Mouse (Mus musculus): Measurements from ENCODE around the gene Fam110a. TPM values are rescaled to one million over a fixed set of nuclear protein-coding genes. Genes with fewer than 3 reads are reported as not detected.

Gene Fam110a
- polyA plus RNA-seq, 1 experiment, result 9.7 TPM

DNA sequence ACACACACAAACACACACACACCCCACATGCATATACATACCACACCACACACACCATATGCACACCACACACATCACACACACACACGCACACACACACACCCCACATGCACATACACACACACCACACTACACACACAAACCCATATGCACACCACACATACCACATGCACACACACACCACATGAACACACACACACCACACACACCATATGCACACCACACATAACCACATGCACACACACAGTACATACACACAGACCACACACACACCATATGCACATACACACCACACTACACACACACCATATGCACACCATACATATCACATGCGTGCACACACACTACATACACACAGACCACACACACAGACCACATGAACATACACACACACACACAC, 32.4 kb downstream of the Fam110a start:
- Histone ChIP-seq H3K4me3 (ENCODE audit: insufficient read depth, low read length) (no peak overlapping the region), H3K4me1 (ENCODE audit: control insufficient read depth, insufficient read depth, low read length) (no peaks in the 10 kb centered on the region)
- TF ChIP-seq CTCF (IDR thresholded peaks at IDR 0.05; ENCODE audit: borderline replicate concordance, insufficient read depth, low read length) (no peak), POLR2A (IDR thresholded peaks at IDR 0.05; ENCODE audit: low read depth, low read length) (no peak)

DNA sequence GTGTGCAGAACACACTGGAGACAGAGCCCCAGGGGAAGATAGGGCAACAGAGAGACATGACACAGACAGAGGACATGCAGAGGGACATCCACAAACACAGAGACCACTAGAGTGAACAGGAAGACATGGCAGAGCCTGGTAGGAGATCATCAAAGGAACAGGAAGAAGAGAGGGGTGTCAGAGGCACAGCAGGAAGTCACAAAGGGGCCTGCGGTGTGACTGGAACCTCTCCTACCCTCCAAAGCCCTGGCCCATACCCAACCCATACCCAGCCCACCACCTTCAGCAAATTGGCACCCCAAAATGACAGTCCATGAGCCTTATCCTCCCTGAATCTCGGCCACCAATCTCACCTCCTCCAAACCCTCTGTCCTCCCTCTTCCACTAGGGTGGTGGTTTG, 35.9 kb downstream of the Fam110a start:
- TF ChIP-seq CTCF (IDR thresholded peaks at IDR 0.05; ENCODE audit: borderline replicate concordance, insufficient read depth, low read length) (no peak), POLR2A (IDR thresholded peaks at IDR 0.05; ENCODE audit: low read depth, low read length) (no peak)
- H3K4me1 ChIP-seq (ENCODE audit: control insufficient read depth, insufficient read depth, low read length), result no peaks in the 10 kb centered on the region
- H3K27ac ChIP-seq (ENCODE audit: insufficient read depth, low read length), result no peak overlapping the region
- H3K4me3 ChIP-seq (ENCODE audit: insufficient read depth, low read length), result no peak overlapping the region

More for the DNA sequence above, 32.4 kb downstream of the Fam110a start:
- H3K27ac ChIP-seq (ENCODE audit: insufficient read depth, low read length), result no peak overlapping the region

DNA sequence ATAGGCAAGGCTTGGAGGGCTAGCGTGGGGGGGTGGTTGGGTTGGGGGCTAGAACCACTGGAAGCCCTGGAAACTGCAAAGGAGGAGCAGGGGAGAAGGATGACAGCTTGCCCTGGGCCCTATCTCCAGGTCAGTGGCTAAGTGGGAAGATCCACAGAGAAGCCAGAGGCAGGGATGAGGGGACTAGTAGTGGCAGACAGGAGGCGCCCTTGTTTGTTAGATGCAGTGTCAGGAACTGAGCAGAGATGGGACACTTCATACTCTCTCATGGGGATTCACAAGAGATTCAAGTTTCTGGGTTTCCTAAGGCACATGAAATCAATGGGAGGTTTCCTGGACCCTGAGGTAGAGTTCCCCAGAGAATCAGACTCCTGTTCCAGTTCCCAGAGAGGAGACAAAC, 38.8 kb downstream of the Fam110a start:
- no peak for TF ChIP-seq POLR2A (IDR thresholded peaks at IDR 0.05; ENCODE audit: low read depth, low read length)
- TF ChIP-seq CTCF (IDR thresholded peaks at IDR 0.05; ENCODE audit: borderline replicate concordance, insufficient read depth, low read length), result peak; percentile 26; the same call in 1 of the 2 replicates
- Histone ChIP-seq H3K4me1 (ENCODE audit: control insufficient read depth, insufficient read depth, low read length) (no peaks in the 10 kb centered on the region), H3K27ac (ENCODE audit: insufficient read depth, low read length) (no peak overlapping the region), H3K4me3 (ENCODE audit: insufficient read depth, low read length) (no peak overlapping the region)

DNA sequence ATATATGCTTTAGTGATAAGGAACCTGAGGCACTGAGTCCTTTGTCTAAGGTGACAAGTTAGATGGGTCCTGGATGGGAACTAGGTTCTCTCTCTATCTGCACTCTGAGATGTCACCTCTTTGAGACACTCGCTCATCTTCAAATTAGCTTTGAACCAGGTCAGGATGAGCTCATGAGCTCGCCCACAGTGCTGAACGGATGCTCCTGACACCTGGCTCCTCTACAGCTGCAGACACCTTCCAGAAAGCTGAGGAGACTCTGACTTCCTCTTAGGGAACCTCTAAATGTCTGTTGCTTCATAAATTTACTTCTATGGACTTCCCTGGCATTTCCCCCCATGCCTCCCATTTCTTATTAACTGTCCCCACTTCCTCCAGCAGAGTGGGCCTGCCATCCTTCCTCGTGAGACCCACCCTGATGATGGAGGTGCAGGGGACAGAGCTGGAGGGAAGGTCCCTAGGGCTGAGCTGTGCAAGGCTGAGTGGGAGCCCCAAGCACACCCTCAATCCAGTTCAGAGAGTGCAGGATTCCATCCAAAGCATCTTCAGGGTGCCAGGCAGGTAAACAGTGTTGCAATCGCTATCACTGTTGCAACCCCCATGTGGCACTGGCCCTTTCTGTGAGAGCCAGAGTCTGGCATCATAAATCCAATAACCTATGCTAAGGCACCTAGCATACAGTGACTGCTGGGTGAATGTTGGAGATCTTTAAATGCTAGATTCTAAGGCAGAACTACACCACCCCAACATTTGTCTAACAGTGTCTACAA, 40.2 kb downstream of the Fam110a start:
- no peak overlapping the region for H3K27ac ChIP-seq (ENCODE audit: insufficient read depth, low read length)
- H3K4me3 ChIP-seq (ENCODE audit: insufficient read depth, low read length), result no peak overlapping the region
- TF ChIP-seq POLR2A (IDR thresholded peaks at IDR 0.05; ENCODE audit: low read depth, low read length) (no peak), CTCF (IDR thresholded peaks at IDR 0.05; ENCODE audit: borderline replicate concordance, insufficient read depth, low read length) (no peak)

DNA sequence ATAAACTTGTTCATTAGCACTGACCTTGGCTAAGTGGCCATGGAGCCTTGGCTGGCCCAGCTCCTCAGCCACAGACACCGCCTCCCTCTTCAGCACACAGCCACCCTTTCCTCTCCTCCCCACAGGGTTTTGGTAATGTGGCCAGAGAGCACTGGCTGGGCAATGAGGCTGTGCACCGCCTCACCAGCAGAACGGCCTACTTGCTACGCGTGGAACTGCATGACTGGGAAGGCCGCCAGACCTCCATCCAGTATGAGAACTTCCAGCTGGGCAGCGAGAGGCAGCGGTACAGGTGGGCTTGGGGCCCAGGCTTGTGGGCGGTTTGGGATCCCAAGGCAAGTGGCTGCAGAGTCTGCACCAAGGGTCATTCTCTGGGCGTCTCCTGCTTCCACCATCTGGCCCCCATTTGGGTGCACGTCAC, 41.2 kb downstream of the Fam110a start:
- H3K4me1 ChIP-seq (ENCODE audit: control insufficient read depth, insufficient read depth, low read length), result no peaks in the 10 kb centered on the region
- H3K4me3 ChIP-seq (ENCODE audit: insufficient read depth, low read length), result no peak overlapping the region
- no peak for TF ChIP-seq POLR2A (IDR thresholded peaks at IDR 0.05; ENCODE audit: low read depth, low read length)
- TF ChIP-seq CTCF (IDR thresholded peaks at IDR 0.05; ENCODE audit: borderline replicate concordance, insufficient read depth, low read length), result no peak
- no peak overlapping the region for H3K27ac ChIP-seq (ENCODE audit: insufficient read depth, low read length)

More for the DNA sequence above, 40.2 kb downstream of the Fam110a start:
- H3K4me1 ChIP-seq (ENCODE audit: control insufficient read depth, insufficient read depth, low read length), result no peaks in the 10 kb centered on the region

DNA sequence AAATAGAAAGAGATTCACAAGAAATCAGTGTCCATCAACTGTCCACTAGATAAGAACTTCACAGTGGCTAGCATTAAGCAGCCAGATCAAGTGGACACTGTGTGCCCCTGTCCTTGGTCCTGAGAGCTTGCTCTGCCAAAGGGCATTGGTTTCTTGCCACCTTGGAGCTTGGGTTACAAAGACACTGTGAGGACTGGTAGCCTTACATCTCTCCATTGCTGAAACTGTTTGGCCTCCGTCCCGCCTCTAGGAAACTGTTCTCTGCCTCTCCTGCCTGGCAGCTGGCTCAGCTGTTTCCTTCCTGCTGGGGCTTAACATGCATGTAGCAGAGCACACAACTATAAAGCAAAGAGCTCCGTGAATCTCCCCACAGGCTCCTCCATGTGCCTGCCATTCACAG, 42.1 kb downstream of the Fam110a start:
- H3K4me1 ChIP-seq (ENCODE audit: control insufficient read depth, insufficient read depth, low read length), result no peaks in the 10 kb centered on the region
- H3K27ac ChIP-seq (ENCODE audit: insufficient read depth, low read length), result no peak overlapping the region
- H3K4me3 ChIP-seq (ENCODE audit: insufficient read depth, low read length), result no peak overlapping the region
- TF ChIP-seq POLR2A (IDR thresholded peaks at IDR 0.05; ENCODE audit: low read depth, low read length) (no peak), CTCF (IDR thresholded peaks at IDR 0.05; ENCODE audit: borderline replicate concordance, insufficient read depth, low read length) (no peak)

DNA sequence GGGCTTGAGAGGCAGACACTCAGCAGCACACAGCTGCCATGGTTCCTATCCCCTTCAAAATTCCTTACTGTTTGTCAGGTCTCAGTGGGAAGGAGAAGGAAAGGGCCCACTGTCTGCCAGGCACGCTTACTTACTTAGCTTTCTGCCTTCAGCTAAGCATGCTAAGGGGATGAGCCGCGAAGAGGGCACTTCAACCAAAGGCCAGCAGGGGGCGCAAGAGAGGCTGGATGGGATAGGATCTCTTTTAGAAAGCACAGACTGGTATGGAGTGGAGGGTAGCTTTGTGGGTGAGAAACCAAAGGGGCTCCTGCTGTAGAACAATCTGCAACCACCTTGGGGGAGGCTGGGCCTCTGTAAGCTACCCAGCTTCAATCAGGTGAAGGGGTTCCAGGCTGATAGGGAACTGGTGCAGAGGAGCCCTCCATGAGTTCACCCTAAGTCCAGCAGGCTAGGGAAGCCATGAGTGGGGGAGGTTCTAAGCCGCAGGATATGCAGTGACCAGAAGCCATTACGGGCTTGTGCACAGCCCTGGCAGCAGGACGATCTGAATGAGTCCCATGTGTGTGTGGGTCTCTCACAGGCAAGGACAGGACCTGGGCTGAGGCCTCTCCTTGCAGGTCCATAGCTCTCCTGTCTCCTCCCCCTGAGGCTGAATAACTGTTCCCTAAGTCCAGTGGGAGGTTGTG, 49.5 kb downstream of the Fam110a start:
- H3K27ac ChIP-seq (ENCODE audit: insufficient read depth, low read length), result no peak overlapping the region
- no peaks in the 10 kb centered on the region for H3K4me1 ChIP-seq (ENCODE audit: control insufficient read depth, insufficient read depth, low read length)
- TF ChIP-seq CTCF (IDR thresholded peaks at IDR 0.05; ENCODE audit: borderline replicate concordance, insufficient read depth, low read length), result peak; percentile 61
- no peak for TF ChIP-seq POLR2A (IDR thresholded peaks at IDR 0.05; ENCODE audit: low read depth, low read length)
- H3K4me3 ChIP-seq (ENCODE audit: insufficient read depth, low read length), result no peak overlapping the region

DNA sequence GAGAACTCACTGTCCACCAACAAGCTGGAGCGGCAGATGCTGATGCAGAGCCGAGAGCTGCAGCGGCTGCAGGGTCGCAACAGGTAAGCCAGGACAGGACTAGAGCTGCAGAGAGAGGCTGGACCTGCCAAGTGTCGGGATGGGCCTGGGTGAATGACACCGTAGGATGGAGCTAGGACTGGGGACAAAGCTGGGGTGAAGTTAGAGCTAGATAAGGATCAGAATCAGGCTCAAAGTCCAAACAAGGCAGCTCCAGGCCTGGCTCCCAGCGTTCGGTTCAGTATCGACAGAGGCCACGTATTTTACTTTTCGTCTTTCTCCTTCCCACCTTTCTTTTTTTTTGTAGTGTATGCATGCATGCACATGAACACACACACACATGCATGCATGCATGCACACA, 52.9 kb downstream of the Fam110a start:
- H3K4me1 ChIP-seq (ENCODE audit: control insufficient read depth, insufficient read depth, low read length), result no peaks in the 10 kb centered on the region
- H3K27ac ChIP-seq (ENCODE audit: insufficient read depth, low read length), result no peak overlapping the region
- no peak overlapping the region for H3K4me3 ChIP-seq (ENCODE audit: insufficient read depth, low read length)
- TF ChIP-seq CTCF (IDR thresholded peaks at IDR 0.05; ENCODE audit: borderline replicate concordance, insufficient read depth, low read length), result no peak
- TF ChIP-seq POLR2A (IDR thresholded peaks at IDR 0.05; ENCODE audit: low read depth, low read length), result no peak

DNA sequence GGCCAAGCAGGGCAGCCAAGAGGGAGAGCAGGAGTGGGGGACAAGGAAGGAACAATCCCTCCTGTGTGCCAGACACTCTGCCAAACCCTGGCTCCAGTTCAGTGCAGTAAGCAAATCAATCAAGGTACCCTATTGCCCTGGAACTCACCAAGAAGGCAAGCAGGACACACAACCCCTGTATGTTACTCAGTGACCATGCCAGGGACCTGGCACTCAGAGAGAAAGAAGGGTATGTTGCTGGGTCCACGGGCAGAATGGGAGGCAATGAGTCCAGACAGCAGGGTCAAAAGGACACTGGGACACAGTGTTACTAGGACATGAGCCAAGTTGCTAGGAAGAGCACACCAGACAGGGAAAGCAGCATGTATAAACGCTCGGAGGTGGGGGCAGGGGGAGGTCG, 54.3 kb downstream of the Fam110a start:
- H3K4me1 ChIP-seq (ENCODE audit: control insufficient read depth, insufficient read depth, low read length), result 0 out of 2 replicates have a peak, but pooled peaks cover 8% of the 10 kb centered on the region
- H3K4me3 ChIP-seq (ENCODE audit: insufficient read depth, low read length), result no peak overlapping the region
- no peak overlapping the region for H3K27ac ChIP-seq (ENCODE audit: insufficient read depth, low read length)
- no peak for TF ChIP-seq POLR2A (IDR thresholded peaks at IDR 0.05; ENCODE audit: low read depth, low read length)
- TF ChIP-seq CTCF (IDR thresholded peaks at IDR 0.05; ENCODE audit: borderline replicate concordance, insufficient read depth, low read length), result no peak

DNA sequence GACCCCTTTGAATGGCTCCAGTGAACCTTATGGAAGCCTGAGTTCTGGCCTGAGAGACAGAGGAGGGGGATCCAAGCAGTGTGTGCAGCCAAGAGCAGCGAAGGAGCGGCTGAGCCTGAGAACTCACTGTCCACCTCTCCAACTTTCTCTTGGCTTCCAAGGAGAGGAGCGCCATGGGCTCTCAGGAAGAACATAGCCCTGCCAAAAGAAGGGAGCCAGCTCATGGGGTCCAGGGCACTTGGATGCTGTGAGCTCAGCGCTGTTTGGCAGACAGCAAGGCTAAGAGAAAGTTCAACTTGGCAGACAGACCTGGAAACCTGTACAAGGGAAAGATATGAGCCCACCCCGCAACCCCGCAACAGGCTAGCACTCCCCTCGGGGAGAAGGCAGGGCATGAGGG, 55.7 kb downstream of the Fam110a start:
- 0 out of 2 replicates have a peak, but pooled peaks cover 8% of the 10 kb centered on the region for H3K4me1 ChIP-seq (ENCODE audit: control insufficient read depth, insufficient read depth, low read length)
- no peak overlapping the region for H3K4me3 ChIP-seq (ENCODE audit: insufficient read depth, low read length)
- TF ChIP-seq CTCF (IDR thresholded peaks at IDR 0.05; ENCODE audit: borderline replicate concordance, insufficient read depth, low read length) (no peak), POLR2A (IDR thresholded peaks at IDR 0.05; ENCODE audit: low read depth, low read length) (no peak)
- H3K27ac ChIP-seq (ENCODE audit: insufficient read depth, low read length), result no peak overlapping the region

Measured in embryonic fibroblast, embryonic 13.5 days (primary cell).